Mouse (Mus musculus) small intestine, adult 2 months (tissue): ENCODE measurements around the gene Lman2l.

Experiments
- CTCF ChIP-seq: fragments of 200-500 bp; IDR thresholded peaks from 2 replicates; pipeline ENCODE4 v1.5.1; 2012; ENCODE audit warnings: low read depth, mild to moderate bottlenecking, control low read depth, inconsistent platforms, low read length, moderate library complexity, mixed read lengths; ENCODE audit not compliant: insufficient replicate concordance, insufficient read length; ENCODE audit errors: extremely low read depth
- POLR2A ChIP-seq: fragments of 200-500 bp; IDR thresholded peaks from 2 replicates; pipeline ENCODE4 v1.6.1; 2012; ENCODE audit warnings: low read depth, mild to moderate bottlenecking, control low read depth, inconsistent platforms, low read length, moderate library complexity

GRCm38 (mm10) chr1:36487111-36487510 lies 42.0 kb upstream of the Lman2l start:
- TF ChIP-seq CTCF (no peak), POLR2A (no peak)
